Mouse (Mus musculus) R1 (cell line): ENCODE measurements around the gene Wrap53.
"Not testable (repeated sequence)": the region's sequence is repeated elsewhere in the genome, so short reads cannot be mapped to it uniquely, and the experiment has no call there.

Experiments
- DNase-seq: peaks from one replicate; pipeline ENCODE4 v3.0.0-alpha.2; 2018; ENCODE audit warnings: low read depth, low spot score

Gene Wrap53

DNA sequence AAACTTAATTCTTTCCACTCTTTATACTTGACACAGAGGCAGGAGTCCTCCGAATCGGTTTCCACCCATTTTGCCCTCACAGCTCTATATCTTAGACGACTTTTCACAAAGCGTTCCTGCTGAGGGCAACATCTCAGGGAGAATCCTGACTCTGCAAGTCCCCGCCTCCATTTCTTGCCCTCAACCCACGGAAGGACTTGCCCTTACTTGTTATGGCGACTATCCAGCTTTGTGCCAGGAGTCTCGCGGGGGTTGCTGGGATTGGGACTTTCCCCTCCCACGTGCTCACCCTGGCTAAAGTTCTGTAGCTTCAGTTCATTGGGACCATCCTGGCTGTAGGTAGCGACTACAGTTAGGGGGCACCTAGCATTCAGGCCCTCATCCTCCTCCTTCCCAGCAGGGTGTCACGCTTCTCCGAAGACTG lies at the start of gene Wrap53, which contains the start of gene Trp53:
Gene Wrap53, minus strand, starts transcription at position 165 of the 424 bp plus-strand sequence.
Gene Trp53, plus strand, starts transcription at position 269 of the 424 bp plus-strand sequence.
- peak; percentile 99 for DNase-seq

DNA sequence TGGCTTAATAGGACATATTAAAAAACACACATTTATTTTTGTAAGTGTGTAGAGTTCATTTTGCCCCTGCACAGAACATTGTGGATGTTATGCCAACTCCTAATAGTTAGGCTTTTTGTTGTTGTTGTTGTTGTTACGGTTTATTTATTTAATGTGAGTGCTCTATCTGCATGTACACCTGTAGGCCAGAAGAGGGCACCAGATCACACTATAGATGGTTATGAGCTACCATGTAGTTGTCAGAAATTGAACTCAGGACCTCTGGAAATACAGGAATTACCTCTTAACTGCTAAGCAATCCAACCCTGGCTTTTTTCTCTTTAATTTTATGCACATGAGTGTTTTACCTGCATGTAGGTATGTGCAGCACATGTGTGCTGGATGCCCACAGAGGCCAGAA lies 49.7 kb upstream of the Wrap53 start:
- DNase-seq, result peak; percentile 72

DNA sequence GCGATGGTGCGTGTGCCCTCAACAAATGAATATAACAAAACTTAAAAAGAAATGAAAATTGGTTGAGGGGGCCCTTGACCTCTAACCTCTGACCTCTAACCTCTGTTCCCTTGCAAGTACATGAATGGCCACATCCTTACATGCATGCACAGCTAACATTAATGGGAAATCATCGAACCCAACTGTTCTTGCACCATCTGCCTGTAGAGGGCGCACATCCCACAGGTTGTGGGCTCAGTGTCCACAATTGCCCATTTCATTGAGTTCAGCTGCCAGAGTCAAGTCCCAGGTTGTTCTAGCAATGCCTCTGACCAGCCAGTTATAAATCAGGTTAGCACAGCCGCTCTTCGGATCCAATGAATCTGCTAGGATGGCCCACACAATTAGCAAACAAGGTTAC lies 48.2 kb upstream of the Wrap53 start:
- DNase-seq, result peak; percentile 91

DNA sequence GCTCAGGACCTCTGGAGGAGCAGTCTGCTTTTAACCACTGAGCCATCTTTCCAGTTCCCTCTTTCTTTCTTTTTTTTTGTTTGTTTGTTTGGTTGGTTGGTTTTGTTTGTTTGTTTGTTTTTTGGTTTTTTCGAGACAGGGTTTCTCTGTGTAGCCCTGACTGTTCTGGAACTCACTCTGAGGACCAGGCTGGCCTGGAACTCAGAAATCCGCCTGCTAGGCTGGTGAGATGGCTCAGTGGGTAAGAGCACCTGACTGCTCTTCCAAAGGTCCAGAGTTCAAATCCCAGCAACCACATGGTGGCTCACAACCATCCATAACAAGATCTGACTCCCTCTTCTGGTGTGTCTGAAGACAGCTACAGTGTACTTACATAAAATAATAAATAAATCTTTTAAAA lies 44.3 kb upstream of the Wrap53 start:
- DNase-seq, result not testable (repeated sequence)

DNA sequence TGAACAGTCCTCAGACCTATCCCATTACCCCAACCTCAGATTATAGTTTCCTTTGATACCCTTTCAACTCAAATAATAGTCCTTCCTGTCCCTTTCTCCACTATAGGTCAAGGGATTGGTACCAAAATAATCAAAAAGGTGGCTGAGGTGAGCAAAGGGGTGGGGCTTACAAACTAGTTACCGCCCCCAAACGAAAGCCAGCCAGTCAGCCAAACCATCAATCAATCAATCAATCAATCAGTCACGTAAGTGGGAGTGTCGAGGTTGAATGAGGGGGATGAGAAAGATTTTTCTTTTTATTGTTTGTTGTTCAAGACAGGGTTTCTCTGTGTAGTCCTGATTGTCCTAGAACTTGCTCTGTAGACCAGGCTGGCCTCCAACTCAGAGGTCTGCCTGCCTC lies 43.0 kb upstream of the Wrap53 start:
- peak; percentile 66 for DNase-seq

DNA sequence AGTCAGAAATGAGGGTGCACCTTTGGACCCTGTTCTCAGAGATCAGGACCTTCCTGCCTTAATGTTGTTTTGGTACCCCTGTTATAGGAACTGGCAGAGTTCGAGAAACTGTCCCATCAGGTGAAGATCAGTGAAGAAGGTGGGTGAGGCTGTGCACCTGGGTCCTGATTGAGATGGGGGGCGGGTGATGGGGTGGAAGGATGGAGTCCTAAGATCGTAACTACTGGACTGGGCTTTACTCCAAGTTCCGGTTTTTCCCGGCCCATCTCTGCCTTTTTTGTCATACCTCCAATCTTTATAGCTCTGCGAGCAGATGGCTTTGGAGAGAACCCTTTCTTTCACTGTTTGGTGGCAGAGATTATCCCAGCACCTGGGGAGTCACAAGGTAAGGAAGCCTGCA lies 42.4 kb upstream of the Wrap53 start:
- no peak for DNase-seq

DNA sequence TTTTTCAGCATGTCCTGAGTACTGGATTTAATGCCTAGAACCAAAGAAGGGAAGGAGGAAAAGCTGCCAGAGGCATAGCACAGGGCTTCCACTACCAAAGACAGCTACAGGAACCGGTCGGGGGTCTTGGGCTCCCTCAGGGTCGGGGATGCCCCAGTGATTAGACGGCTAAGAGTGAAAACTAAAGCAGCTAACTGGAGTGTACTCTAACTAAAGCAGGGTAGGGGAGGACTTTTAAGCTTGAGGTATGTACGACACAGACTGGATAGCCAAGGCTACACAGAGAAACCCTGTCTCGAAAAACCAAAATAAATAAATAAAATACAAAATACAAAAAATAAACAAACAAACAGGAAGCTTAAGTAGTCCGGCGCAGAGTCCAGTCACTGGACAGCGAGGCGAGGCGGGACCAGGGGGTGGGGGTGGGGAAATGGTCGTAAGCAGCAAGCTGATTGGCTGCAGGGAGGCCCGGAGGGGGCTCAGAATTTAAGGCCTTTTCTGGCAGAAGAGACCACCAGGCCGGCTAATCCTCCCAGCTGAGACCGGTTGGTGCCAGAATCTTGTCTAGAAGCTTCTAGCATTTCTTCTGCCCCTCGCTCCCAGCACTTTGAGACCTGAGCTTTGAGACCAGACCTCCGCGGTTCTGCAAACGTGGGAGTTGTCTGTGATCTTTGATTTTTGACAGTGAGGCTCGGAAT lies 41.7 kb upstream of the Wrap53 start, which contains the start of gene Sat2:
Gene Sat2, plus strand, starts transcription at position 454 of the 698 bp plus-strand sequence.
- peak; percentile 23 for DNase-seq

DNA sequence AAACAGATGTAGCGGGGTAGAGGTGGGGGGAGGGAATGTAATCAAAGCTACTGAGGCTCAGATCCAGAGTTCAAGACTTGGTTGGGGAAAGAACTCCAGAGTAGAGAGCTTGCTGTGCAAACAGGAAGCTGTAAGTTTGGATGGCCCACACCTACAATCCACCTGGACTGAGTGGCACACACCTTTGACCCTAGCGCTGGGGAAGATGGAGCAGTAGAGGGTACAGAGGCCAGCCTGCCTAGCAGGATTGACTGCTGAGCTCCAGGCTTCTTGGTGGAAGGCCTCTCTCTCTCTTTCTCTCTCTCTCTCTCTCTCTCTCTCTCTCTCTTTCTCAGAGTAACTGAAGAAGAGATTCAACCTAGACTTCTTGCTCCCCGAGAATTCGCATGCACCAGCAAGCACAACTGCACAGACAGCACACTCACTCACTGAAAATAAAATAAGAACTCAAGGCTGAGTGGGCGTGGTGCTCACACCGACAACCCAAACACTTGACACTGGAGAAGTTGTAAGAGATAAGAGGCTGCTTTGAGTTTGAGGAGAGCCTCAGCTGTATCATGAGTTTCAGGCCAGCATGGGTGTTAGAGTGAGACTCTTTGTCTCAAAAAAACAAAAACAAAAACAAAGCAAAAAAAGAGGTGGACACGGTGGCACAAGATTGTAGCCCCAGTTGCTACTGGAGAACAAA lies 40.5 kb upstream of the Wrap53 start:
- DNase-seq, result no peak

DNA sequence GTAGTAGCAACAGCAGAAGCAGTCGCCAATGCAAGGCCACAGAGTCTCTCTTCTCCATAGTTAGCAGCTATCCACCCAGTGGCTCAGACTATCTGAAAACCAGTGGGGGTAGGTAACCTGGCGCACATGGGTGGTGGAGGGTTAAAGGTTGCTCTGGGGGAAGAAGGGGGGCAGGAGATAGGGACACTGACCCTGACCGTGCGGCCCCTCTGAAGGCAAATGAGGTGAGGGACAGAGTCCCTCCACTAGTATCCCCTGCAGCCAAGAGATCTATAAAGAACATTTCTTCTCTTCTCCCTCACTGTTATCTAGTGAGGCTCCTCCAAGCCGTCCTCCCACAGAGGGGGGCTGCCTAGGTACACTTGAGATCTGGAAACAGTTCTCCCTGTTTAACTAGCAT lies 37.8 kb upstream of the Wrap53 start, which contains the start of gene Shbg:
Gene Shbg, minus strand, starts transcription at position 101 of the 400 bp plus-strand sequence.
- DNase-seq, result no peak

DNA sequence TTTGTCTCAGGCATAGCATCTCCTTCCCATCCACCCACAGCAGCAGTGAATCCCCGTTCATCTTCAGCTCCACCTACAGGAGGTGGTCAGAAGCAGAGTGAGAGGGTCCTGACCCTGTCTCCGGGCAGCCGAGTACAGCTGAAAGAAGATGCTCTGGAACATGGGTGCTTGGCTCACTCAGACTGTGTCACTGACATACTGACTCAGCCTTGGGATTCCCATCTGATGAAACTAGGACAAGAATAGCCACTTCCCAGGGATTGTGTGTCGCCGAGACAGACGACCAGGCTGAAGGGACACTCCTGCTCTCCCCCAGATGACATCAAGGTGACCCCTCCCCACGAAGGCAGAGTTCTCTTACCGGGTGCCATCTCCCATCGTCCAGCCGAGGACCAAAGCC lies 36.7 kb upstream of the Wrap53 start:
- DNase-seq, result no peak

DNA sequence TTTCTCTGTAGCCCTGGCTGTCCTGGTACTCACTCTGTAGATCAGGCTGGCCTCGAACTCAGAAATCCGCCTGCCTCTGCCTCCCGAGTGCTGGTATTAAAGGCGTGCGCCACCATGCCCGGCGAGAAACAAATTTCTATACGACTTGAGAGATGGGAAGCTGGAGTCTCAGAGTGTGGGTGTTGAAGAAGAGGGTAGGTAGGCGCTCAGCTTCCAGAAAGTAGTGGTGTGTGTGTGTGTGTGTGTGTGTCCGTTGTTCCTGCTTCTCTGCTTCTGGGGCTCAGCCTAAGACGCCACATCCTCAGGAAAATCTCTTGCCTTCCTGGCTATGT lies 34.2 kb upstream of the Wrap53 start:
- not testable (repeated sequence) for DNase-seq

DNA sequence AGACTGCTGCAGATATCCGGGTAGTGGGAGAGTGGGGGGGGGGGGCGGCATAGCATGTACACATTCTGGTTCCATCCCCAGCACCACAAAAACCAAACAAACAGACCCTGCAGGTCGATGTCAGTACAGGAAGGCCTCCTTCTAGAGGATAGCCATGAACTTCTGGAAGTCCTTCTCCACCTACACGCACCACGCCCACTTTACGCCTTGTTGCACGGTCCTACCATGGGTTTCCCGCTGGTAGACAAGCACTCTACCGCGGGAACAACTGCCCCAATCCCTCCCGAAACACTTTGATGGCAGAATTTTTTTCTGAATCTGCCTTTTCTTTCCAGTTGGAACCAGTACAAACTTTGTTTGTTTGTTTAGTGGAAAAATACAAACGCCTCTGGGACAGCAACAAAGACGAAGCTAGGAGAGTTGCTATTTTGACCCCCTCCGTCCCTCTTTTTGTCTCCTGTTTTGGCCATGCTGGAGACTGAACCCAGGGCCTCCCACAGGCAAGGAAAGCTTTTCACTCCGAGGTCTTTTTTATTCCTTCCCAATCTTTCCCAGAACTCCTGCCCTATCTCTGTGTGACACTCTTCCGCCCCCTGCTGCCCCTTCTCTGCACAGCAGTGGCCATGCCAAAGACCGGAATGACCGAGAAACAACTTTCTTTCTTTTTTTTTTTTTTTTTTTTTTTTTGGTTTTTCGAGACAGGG lies 33.6 kb upstream of the Wrap53 start:
- peak; percentile 88 for DNase-seq

DNA sequence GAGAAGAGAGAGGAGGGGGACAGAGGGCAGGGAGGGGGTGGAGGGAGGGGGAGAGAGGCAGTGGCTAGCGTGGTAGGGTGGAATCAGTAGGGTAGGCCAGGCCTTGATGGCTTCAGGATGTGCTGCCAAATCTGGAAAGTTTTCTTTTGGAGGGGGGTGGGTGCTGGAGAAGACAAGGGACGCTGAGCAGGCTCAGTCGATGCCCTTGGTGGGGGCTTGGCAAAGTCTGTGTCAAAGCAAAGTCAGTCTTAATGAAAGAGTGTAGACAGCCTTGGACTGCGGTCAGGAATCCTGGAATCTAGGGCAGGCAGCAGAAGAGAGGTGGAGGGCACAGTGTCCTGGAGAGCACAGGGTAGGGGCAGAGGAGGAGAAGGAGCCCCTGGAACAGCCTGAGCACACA lies 30.8 kb upstream of the Wrap53 start:
- no peak for DNase-seq

DNA sequence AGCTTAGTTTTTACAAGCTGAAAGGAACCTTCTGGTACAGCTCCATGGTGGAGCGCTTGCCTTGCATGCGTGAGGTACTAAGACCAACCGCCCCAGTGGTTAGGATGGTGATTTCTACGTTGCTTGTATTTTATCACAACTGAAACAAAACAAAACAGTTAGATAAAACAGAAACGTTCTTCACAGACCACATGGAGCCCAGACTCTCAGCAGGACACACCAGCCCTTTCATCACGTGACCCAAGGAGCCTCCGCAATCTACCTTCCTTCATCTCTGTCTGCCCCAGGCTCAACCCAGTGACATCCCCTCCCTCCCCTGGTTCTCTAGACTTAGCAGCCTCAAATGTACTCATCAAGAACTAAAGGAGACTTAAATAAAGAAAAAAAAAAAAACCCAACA lies 29.4 kb upstream of the Wrap53 start:
- DNase-seq, result no peak

DNA sequence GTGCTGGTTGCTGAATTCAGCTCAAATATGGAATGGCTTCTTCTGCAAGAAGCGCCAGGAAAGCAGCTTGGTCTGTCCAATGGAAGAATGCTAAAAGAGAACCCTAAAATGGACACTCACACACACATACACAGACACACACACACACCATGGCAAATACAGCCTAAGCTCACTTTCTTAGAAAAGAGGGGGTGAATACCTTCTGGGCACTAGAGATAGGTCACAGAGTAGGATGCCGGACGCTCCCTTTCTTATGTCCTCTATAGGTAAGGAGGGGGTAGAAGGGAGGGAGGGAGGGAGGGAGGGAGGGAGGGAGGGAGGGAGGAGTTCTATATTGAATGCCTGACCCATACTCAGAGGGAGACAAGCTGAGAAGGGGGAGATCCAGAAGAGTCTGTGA lies 28.5 kb upstream of the Wrap53 start:
- DNase-seq, result no peak

DNA sequence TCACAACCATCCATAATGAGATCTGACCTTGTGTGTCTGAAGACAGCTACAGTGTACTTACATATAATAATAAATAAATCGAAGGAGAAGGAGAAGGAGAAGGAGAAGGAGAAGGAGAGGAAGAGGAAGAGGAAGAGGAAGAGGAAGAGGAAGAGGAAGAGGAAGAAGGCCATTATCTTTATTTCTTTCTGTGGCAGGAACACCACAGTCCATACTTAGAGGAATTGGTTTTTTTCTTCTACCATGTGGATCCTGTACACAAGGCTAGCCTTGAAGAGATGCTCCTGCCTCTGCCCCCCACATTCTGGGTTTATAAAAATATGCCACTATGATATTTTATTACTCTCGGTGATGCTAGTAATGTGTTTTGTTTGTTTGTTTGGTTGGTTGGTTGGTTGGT lies 26.8 kb upstream of the Wrap53 start:
- DNase-seq, result no peak

DNA sequence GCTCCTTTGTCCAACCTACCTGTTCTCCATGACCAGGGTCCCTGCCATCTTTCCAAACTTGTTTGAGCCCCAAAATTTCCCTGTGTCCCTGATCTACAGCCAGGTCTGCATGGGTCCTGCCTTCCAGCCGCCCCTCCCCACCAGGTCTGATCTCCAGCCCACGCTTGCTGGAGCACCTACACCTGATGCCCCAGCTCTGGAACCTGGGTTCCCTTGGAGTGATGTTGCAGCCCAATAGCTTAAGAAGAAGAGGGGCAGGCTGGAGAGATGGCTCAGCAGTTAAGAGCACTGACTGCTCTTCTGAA lies 26.4 kb upstream of the Wrap53 start:
- DNase-seq, result no peak

DNA sequence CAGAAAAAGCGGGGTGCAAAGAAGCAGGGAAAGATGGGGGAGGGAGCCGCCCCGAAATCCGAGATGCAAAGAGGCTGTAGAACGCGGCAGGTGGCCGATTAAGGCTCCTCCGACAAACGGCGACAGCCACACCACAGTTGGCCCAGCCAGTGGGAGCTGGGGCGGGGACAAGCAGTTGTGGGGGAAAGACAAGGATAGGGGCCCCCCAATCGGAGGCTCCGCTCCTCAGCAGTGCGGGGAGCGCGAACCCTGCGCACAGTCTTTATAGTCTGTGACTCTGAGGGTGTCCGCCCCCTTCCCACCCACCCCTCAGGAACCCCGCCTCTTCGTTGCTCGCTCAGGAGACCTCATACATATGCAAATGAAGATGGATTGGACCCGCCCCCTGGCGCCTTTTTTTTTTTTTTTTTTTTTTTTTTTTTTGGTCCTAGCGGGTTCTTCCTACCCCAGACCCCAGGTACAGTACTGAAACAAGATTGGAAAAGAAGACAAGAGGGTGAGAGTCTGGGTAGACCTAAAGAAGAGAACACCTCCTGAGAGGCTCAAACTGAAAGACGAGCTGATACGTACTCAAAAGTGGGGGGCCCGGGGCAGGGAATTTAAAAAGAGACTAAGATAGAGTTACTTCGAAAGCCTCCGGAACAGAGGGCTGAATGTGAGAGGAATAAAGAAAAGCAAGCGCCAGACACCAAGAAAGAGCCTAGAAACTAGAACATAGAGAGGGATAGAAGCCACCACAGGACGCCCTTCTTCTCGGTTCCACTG lies 25.9 kb upstream of the Wrap53 start, which contains the start of gene Atp1b2:
Gene Atp1b2, minus strand, starts transcription at position 217 of the 765 bp plus-strand sequence.
- DNase-seq, result peak; percentile 92

DNA sequence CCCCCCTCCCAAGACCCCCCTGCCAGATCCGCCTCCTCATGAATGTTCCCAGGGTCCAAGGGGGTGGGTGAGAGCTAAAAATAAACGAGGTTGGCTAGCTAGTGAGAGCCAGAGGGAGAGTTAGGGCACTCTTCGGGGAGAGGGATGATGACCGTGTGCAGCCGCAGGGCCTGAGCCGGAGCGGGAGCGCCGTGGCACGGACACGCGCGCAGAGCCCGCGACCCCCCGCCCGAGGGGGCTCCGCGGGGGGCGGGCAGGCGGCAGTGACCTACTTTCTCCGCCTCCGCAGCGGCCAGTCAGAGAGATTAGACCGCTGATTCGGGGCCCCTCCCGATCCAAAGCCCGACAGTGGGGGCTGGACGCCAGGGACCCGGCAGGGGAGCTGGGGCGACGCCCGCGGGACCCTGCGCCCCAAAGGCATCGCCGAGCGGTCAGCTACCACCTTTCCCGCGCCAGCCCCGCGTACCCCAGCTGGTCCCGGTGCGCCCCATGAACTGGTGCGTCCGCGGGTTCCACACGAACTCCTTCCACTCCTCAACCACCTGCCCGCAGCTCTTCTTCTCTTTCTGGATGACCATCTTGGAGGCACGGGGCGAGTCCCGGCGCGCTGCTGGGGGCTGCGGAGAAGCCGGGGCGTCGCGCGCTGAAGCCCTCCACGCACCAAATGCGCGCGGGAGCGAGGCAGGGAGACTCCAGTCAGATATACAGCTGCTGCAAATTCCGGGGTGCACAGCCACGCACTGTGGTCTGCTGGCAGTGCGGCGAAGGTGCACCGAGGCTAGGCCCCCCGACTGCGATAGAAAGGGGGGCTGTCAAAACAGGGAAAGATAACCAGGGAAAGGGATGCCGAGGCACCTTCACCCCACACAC lies 25.0 kb upstream of the Wrap53 start:
- no peak for DNase-seq

DNA sequence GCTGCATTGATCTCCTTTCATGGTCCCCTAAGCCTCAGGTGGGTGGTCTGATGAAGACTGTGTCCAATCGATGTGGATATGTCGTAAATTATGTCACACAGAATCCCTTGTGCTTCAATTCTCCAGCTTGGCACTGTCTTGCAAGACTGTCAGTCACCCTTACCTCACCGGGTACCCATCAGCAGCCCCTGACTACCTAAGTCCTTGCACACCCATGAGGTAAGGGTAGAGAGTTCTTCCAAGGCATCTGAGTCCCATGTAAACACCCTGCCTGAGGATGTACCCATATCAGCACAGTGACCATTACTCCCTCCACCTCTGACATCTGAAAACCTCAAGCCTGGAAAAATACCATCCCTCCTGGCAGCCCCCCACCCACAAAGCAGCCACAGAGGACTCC lies 24.3 kb upstream of the Wrap53 start:
- no peak for DNase-seq

DNA sequence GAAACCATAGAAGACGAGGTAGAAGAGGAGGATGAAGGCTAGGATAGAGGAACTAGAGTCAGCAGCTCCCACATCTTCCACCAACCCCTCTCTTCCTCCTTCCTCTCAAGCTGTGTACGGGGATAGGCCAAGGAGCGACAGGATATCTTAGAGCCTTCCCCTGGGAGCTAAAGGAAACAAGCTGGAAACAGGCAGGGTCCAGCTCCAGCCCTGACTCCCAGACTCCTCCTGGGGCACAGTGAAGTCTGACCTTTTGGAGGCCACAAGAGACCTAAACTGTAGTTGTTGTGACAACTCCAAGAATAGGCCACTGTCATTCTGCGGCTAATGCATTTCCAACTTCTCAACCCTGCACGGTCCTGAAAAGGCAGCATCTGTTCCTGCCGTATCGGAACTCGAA lies 23.5 kb upstream of the Wrap53 start:
- DNase-seq, result no peak
